Mouse (Mus musculus) gastrocnemius, postnatal 4 days (tissue): ENCODE data around the gene Qsox1. TPM values are rescaled to one million over a fixed set of nuclear protein-coding genes. Genes with fewer than 3 reads are reported as not detected.

Experiments
- DNase-seq, 2 experiments: peaks; one replicate each; pipeline ENCODE4 v3.0.0; 2021 to 2022; ENCODE audit warnings: low spot score in 2 of 2, mixed read lengths in 2 of 2
- total RNA-seq, 2 experiments: library from RNA; stranded (reverse); gene quantifications; 2 replicates each; pipeline ENCODE4 v1.2.3; 2021

Qsox1 gene
- total RNA-seq, 2 experiments from 2014 or later: 55.3 to 59.9 TPM

DNA sequence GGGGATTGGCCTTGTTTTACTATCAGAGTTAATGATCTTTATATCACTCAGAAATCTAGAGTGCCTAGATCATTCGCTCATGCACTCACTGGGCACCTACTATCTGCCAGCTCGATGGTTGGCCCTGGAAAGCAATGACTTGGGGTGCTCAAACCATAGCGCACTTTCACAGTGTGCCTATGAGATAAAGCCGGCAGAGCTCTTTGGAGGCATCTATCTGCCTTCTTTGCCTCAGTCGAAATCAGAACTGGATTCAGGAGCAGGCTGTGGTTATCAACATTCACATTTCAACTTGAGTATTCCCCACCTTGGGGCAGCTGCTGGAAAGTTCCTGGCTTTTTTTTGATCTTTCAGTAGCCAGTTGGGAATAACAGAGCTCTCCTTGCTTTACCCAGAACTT, 64.8 kb downstream of the Qsox1 start:
- DNase-seq: no peak

DNA sequence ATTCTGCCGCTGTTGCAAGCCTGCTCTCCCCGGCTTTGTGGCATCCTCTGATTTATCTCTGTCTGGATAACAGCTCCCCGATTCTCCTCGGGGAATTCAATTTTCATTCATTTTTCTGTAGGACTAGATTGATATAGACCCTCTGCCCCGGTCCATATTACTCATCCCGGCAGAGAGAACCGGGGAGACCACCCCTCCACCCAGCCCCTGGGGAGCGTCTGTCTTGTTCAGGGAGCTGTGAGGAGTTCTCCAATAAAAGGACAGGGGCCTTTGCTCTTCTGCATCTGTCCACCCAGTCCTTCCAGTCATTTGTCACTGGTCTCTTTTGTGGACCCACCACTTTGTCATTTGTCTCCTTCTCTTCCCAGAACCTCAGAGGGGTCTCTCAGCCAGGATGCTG, 65.7 kb downstream of the Qsox1 start:
- no peak for DNase-seq

- DNase-seq: peak in 1 of 2 experiments; percentile 31
These were observed 70.0 kb downstream of the Qsox1 start for GRCm38 (mm10) chr1:155742411-155743363.

- DNase-seq: no peak
These were observed 70.7 kb downstream of the Qsox1 start for GRCm38 (mm10) chr1:155741988-155742387.

DNA sequence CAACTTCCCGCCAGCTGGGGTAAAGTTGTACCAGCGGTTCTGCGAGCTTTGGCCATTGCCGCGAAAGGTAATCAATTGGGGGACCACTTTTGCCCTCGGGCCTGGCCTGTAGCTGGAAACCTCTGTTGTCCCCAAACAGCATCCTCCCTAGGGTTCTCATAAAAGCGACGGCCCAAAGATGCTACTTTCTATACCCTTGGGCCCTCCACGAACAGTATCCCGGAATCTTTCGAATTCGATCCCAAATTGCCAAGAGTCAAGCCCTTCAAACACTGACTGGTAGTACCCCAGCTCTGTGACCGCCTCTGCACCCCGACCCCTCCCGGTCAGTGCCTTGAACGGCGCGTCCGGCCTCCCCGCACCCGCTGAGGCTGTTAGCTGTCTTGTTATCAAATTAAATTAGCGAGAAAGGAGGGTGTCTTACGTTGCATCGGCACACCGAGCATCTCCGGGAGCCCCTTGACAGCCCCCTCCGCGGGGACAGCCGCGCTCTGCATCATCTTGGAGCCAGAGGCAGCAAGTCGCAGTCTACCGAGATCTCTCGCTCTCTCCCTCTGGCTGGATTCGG, 71.2 kb downstream of the Qsox1 start:
- no peak for DNase-seq

- DNase-seq: peak in 1 of 2 experiments; percentile 25
These were observed 71.9 kb downstream of the Qsox1 start for GRCm38 (mm10) chr1:155740622-155741377.

GRCm38 (mm10) chr1:155737809-155738383, 74.8 kb downstream of the Qsox1 start:
- no peak for DNase-seq

- no peak for DNase-seq
These were observed 75.5 kb downstream of the Qsox1 start for GRCm38 (mm10) chr1:155737017-155737808.

DNA sequence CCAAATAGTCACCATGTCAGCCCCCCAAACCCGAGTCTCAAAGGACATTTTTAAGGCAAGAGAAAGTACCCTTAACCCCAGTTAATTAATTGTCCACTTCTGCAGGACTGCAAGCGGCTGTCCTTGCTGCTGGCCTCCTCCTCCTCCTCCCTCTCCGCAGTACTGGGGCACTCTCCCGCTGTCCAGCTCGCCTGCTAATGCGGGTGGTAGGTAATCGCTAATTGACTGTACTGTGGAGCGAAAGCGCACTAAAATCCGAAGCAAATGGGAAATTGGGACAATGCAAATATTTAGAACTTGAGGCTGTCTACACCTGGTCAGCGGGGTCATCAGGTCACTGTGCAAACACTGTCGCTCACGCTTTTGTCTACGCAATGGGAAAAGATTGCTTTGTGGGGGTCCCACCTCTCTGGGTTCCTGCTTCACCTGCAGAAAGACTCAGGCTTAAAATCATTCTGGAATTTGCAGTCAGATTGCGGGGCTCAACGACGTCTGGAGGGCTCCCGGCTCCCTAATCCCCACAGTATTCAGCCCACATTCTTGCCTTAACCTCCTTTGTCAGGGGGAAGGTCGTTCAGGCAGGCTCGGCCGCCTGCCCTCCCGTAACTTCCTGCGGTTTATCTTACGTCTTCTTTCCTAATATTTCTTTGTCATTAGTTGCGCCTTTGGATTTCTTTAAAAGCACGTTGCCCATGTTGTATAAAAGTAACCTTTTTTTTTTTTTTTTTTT, 76.4 kb downstream of the Qsox1 start:
- DNase-seq: no peak

- no peak for DNase-seq
These were observed 81.5 kb downstream of the Qsox1 start for GRCm38 (mm10) chr1:155731156-155731555.

- DNase-seq: no peak
These were observed 83.4 kb downstream of the Qsox1 start for GRCm38 (mm10) chr1:155729113-155729795.

- no peak for DNase-seq
These were observed 84.9 kb downstream of the Qsox1 start for GRCm38 (mm10) chr1:155727830-155728229.

Other genes with a start within 250 kb of the Qsox1 start
- not detected for gene Lhx4, start 61.2 kb downstream of the Qsox1 start, total RNA-seq
- 10 to 100 TPM; 65.3 to 67.9 TPM for gene Cep350, start 160.4 kb upstream of the Qsox1 start, total RNA-seq
- 10 to 100 TPM; 86.3 to 87.9 TPM for gene Tor1aip2, start 222.5 kb upstream of the Qsox1 start, total RNA-seq
- 10 to 100 TPM; 73.7 to 87.8 TPM for gene Tor1aip1, start 223.6 kb upstream of the Qsox1 start, total RNA-seq